Mouse (Mus musculus) cerebellum, adult (tissue): ENCODE data around the gene Rnf141.

Source experiments
- ATAC-seq: cut with Nextera tagmentation; 2 replicates; pipeline ENCODE4 v1.9.2; 2017; ENCODE audit warnings: mild to moderate bottlenecking, moderate library complexity, mixed read lengths; ENCODE audit not compliant: insufficient number of reproducible peaks, low FRiP score, low TSS enrichment

Rnf141 gene

DNA sequence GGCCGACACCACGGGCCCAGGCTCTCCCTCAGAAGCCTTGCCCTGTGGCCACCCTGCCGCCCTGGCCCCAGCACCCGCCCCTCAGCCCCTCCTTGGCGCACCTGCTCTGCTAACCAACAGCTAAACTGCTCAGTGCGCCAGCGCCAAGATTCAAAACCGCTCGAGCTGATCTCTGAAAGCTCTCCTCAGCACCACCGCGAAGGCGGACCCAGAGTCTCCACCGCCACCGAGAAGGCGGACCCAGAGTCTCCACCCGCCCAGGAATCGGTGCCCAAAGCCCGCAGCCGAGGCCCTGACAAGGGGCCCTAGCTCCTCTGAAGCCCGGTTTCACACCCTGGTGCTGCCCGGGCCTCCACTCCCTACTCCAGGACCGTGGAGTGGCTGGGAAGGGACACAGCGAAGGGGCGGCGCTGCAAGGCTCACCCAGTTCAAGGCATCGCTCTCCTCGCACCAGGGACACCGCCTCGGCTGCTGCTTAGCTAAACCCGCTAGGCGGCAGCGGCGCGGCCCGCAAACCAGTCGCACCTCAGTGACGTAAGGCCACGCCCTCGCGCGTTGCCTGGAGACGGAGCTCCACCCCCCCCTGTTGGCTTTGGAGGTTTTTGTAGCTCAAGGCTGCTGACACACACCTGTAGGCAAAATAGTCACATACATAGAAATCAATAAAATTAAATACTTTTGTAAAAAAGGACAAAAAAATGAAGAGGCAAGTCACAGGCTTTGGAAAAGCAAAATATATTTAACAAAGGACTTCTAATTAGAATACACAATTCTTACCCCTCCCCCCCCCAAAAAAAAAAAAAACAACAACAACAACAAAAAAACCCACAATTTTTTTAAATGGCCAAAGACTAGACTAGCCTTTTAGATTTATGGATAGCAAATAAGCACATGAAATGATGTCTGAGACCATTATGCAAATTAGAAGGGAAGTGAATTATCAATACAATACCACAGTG is at the start of gene Rnf141:
Rnf141 (minus strand) TSS at position 542 of the 959 bp plus-strand sequence.
- ATAC-seq = peak; percentile 95

DNA sequence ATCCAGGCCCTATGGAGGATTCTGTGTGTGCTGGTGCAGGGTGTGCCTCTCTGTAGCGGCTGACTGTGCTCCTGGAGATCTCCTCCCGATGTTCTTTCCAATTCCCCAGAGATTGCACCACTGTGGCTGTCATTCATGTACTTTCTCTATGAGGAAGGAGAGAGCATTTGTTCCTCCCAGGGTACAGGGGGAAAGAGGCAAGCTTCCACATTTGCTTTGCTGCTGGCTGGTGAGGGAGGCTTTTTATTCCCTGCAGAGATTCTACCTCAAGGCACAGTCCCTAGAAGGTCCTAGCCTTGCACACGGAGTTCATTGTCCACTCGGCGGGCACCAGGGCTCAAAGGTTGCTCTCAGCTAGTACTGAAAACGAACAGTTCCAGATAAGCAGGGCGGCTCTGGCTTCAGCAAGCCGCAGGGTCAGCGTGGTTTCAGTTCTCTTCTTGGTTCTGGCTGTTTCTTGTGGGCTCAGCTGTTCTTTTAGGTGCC is 47.3 kb upstream of the Rnf141 start:
- no peak for ATAC-seq

DNA sequence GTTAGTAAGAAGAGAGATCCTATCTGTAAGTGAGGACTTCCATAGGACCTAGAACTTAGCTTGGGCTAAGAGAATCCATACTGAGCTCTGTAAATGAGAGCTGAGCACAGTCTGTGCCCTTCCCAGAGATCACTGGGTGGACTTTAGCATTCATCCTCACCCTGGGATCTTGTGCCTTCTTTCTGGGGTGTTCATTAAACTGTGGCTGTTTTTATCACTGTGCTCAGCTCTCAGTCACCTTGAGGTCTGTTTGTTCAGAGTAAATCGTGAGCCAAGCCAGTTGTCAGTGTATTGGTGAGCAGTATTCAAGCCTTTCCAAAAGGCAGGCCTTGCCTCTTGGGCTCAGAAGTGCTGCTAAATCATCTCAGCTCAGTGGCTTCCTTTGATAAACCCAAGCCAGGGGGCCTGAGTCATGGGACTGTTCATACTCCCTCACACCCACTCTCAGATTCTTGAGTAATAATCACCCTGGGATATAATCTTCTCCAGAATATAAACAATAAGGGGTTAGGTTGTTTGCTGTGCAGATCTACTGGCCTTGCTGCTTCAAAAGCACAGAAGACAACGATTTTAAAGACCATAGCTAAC is 37.6 kb upstream of the Rnf141 start:
- ATAC-seq = no peak

DNA sequence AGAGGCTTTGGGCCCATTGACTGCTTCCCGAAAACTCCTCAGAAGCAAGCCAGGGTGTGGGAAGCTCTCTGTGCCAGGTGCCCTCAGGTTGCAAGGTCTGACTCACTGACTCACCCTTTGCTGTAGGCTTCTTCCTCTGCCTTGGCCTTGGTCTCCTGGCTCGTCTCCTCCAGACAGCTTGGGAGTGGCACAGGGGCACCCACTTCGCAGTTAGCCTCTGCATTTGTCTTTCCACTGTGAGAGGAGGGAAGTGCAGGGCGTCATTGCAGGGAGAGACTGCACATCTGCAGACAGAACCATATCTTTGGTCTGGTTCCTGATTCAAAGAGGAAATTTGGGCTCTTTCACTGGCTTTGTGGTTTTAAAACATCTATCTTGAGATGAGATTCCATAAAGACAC is 33.8 kb upstream of the Rnf141 start:
- ATAC-seq = no peak

DNA sequence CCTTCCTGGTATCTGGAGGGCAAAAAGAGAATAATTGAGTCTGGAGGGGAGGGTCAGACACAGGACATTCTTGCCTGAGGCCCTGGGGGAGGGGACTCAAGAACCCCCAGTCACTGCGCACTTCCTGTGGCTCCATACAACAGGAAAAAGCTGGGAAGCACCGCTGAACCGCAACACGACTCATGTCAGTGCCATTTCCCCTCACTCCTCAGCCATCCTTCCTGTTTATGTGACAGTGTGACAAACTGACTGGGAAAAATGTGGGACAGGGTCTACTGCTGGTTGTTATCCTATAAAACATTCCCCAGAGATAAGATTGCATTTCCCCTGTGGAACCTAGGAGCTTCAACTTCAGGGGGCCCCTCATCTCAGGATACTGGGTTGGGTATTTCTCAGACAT is 32.7 kb upstream of the Rnf141 start:
- no peak for ATAC-seq

DNA sequence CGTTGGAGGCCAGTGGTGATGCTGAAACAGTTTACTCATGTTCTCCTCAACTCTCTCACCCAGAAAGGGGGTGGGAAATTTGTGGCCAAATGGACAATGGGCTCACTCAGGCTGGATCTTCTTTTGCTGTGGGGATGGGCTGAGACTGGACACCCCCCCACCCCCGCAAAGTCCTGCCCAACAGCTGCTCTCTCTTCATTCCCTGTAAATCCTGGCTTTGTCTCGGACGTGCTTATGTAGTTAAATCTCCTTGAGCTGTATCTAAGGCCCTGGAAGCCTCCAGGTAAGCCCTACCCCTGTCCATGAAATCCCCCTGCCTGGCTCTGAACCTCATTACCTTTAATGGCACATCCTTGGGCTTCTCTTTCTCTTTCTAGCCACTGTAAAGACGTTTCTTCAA is 24.6 kb upstream of the Rnf141 start:
- no peak for ATAC-seq

DNA sequence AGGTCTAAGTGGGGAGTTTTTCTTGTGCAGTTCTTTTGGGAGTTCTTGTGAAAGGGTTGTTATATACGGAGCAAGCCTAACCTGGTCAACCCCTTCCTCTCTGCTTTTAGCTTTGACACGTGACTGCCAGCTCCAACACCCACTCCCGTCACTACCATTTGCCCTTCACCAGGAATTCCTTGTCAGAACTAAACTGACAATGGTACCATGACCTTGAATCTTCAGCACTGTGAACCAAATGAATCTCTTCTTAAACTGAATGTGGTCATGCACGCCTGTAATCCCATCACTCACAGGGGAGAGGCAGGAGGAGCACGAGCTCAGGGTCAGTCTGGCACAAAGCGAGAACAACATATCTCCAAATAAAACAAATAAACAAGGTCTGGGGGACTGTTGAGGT is 22.9 kb upstream of the Rnf141 start:
- ATAC-seq = no peak

DNA sequence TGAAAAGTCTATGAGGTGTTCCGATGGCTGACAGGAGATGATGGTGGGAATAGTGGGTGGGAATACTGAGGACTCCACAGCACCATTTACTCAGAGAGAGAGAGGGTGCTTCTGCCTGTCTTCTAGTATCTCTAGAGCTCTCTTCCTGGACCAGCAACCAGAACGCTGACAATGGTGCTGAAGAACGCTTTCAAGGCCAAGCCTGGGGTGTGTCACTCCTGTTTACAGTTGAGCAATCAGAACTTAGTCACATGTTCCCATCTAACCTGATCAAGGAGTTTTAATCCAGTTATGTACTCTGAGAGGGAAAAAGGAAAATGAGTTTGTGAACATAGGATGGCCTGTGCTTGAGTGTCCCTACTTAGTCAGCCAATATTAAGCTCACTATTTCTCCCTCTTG is 21.8 kb upstream of the Rnf141 start:
- no peak for ATAC-seq

DNA sequence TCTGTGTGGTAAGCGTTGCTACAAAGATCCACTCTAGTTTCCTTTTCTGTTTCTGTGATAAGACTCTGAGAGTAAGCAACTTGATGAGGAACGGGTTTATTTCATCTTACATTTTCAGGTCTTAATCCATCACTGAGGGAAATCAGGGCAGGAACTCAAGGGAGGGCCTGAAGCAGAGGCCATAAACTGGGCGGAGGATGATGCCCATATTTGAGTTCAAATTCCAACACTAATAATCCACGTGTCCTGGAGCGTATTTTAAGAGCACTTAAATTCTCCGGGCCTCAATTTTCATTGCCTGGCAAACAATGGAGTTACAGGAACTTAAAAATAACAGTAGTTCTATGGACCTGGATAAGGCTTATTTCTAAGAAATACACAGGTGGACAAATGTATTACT is 21.3 kb upstream of the Rnf141 start:
- ATAC-seq = no peak

DNA sequence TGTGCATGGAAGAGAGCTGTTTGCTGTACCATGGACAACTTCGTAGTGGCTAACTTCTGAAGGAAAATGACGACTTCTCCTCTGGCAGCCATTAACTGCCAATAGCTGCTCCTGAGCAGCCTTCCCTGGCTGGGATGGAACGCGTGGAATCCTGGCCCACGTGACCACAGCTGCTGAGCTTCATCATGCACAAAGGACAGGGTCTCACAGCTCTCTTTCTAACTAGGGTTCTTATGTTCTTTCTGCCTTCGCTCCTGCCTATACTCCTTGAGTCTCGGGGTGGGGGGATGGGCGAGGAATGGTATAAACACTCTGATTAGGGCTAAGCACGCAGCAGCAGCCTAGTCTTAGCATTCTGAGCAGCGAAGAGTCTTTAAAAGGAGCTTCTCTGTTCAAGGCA is 20.8 kb upstream of the Rnf141 start:
- no peak for ATAC-seq

DNA sequence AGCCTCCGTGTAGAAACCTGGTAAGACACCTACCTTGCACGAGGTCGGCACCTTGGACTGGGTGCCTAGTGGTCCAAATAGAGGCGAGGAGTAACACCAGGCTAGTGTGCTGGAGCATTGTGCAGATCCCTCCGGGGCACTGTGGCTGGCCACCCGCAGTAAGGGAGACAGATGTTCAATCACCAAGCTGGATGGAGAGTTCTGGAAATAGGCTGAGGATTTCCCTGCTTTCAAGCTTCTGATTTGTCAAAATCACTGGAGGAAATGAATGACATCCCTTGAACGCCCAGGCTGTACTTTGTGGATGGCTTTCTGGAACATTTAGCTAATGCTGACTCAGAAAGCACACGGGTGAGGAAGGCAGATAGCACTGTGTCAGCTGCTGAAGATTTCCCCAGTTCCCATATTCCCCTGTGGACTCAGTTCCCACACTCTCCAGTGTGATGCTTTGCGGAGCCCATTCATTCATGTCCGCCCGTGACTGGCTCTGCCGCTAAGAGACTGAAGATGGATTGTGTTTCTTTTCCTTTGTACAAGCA is 18.6 kb upstream of the Rnf141 start, which contains the start of gene Lyve1:
Lyve1 (minus strand) TSS at position 489 of the 539 bp plus-strand sequence.
- no peak for ATAC-seq

DNA sequence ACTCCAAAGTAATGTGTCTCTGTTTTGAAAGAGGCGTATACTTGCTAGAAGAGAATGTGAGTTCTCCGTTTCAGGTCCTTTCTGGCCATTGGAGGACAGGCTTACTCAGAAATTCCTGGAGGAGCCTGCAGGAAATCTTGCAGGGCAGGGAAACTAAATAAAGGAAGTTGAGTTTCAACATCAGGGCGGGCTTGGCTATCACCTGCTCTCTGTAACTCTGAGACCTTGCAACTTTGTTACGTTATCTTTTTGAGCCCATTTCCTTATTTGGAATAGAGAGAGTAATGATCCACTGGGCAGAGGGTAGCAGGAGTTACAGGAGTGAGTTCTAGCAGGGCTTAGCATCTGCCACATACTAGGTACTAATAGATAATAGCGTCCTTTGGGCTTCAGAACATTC is 15.9 kb upstream of the Rnf141 start:
- no peak for ATAC-seq

DNA sequence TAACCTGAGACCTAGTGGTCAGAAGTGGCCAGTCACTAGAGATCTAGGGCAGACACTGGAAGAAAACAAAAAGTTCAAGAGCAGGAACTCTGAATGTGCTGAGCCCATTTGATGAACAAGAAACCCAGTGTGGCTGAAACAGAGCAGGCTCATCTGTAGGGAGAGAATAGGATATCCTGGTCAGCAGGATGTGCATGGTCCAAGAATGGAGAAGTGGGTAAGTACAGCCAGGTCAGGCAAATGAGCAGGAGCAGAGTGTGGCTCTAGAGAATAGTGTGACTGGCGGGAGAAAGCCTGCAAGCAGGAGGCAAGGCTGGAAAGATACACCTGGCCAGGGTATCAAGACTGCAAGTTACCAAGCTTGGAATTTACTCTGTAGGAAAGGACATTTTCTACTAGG is 11.3 kb upstream of the Rnf141 start:
- ATAC-seq = no peak

DNA sequence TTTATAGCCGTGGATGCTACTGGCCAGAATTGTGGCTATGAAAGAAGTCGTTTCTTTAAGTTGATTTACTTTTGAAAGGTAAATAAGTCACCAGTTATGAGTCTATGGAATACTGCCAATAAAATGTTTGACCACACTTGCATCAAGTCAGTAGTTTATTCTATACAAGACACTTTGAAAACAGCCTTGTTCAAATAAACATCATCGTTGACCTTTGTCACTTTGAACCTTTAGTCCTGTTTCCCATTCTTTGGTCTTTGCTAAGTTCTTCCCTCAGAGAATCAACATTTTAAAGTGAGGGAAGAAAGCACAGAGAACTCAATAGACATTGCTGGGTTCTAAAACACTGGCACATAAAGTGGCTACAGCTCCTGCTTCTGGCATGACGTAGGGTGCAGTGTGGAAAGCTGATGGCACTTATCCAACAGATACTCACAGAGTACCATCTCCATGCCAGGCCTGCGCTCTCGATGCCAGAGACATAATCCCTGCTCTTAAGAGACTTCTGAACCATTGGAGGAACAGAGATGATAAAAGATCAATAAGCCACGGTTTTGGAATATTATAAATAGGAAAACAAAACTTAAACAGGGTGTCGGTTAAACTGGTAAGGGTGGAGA is 10.8 kb upstream of the Rnf141 start:
- ATAC-seq = no peak

DNA sequence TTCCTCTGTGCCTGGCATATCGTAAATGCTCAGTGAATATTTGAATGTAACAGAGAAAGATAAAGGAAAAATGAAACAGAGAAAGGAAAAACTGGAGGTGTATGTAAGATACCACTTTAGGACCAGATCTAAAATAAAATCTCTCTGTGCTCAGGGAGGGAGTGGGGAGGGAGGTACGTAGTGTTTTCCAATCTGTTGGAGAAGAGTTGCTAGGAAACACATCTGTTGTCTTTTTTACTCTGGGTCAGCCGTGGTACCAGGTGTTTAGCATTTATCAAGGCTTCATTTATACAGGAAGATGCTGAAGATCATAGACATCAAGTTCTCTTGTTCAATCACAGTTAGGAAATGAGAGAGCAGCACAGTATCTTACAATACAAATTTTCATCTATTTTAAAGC is 10.3 kb upstream of the Rnf141 start:
- no peak for ATAC-seq

DNA sequence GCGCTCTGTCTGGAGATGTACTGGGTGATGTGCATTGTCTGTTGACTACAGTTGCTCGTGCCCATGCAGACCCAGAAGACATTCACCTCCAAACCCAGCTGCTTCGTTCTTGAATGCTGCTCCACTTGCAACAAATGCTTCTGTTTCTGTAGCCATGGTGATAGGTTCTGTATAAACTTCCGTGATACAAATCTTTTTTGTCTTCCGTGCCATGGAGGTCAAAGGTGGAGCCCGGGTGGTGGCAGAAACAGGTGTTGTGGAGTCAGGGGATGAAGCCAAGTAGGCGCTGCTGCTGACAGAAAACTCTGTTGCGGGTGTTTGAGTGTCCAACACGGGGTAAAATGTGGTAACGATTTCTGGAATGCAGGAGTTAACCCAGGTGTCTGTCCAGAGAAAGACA is 9.4 kb upstream of the Rnf141 start:
- ATAC-seq = no peak

DNA sequence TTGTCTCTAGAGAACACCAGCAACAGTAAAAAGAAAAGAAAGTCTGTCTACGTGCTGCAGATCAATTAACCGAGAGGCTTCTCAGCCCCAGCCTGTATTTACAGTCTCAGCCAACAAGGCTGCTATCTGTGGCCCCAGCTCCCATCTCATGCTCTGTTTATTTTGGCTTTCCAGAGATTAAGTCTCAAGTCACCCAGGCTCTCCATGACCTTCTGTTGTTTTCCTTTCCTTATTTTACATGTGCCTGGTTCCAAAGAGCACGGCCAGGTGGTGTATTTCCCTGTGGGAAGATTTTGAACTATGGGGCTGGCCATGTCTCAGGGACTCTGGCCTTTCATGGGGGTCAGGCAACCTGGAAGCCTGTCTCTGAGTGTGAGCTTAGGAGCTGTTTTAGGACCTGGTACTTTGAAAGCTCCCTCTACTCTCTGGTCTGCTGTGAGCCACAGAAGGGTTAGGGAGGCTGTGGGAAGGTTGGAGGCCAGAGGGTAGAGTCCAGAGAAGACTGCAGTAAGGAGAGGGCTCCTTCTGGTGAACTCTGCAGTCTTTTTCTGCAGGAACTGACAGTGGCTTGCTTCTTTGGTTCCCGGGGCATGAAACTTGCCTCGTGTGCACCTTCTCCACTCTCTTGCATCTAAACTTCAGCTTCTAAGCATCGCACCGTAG is 7.4 kb upstream of the Rnf141 start:
- no peak for ATAC-seq

DNA sequence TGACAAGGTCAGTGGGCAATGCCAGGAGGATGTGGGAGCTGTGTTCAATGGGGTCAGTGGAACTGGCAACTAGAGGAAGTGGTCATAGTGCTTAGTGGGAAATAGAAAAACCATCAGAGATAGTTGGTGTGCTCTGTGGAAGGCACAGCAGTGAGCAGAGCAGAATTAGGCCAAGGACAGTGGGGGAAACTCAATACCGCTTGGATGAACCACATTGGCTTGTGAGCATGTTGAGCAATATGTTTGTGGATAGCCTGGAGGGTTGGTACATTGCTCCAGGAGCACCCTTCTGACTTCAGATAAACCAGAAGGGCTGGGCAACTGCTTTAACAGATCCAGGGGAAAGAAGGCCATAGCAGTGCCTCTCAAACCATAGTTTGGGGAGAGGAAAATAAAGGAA is 4.1 kb upstream of the Rnf141 start:
- ATAC-seq = no peak

DNA sequence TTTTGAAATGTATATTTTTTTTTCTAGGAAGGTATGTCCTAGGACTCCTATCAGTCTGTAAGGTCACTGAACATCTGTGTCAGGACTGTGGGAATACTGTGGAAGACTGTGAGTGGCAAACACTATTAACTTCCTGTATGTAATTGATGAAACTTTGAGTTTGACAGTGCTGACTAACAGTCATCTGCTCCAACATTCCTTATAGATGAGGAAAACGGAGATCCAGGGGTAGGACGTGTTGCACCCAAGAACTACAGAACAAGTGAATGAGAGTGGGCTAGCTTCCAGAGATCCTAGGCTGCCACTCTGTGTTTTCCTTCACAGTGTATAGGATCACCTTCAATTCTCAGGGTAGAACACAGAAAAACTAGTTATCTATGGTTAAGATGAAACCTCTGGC is 3.1 kb upstream of the Rnf141 start:
- ATAC-seq = no peak

DNA sequence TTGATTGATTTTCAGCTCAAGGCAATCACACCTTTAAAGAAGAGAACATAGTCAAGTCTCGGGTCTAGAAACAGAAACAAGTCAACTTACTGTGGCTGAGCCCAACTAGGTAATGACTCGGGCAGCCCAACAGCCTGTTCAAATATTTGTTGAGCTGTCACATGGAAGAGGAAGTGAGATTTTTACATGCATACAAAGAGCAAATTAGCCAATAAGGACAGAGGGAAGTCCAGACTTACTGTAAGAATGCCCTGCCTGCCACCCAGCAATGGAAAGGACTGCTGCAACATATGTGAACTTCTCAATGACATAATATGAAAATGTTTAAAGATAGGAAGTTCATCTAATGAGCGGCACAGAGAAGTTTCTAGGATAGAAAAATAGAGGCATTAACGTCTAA is 3.9 kb downstream of the Rnf141 start:
- ATAC-seq = no peak

DNA sequence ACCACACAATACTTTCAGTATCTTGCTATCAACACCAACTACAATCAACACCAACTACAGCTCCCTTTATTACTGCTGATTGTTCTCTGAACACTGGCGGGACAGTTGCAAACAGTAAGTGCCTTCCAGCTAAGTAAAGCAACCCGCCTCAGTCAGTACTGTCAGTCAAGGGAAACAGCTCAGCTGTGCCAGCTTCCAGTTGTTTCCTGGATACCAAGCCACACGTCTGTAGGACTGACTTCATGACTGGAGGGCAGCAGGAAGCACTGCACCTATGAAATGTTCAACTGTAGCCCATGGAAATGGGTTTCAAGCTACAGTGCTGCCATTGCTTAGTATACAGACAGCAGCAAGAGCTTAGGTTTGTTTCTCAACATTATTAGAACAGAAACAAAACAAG is 9.7 kb downstream of the Rnf141 start:
- ATAC-seq = no peak
